Mouse (Mus musculus) embryonic facial prominence, embryonic 15.5 days (tissue): ENCODE measurements around the gene Tspan32. TPM values are rescaled to one million over a fixed set of nuclear protein-coding genes. Genes with fewer than 3 reads are reported as not detected.

Experiments used
- polyA plus RNA-seq: library from polyadenylated mRNA; unstranded; fragments of >200 nt; fragmentation: Nextera tagmentation; extraction: Ambion mirVana; gene quantifications from 2 replicates; pipeline ENCODE4 v1.2.1, GENCODE M21; 2015

The Tspan32 gene
- polyA plus RNA-seq, 1 experiment from 2014 or later, result 4.9 TPM

Other genes with a start within 250 kb of the Tspan32 start
- gene Th, start 73.9 kb upstream of the Tspan32 start, polyA plus RNA-seq, result 0.57 and 1.1 TPM in 2 replicates
- 2.0 and 2.1 TPM in 2 replicates for gene Ascl2, start 35.8 kb upstream of the Tspan32 start, polyA plus RNA-seq
- gene Cd81, start 47.7 kb downstream of the Tspan32 start, polyA plus RNA-seq, result 576 and 606 TPM in 2 replicates
- 104 TPM in 2 replicates for gene Tssc4, start 64.2 kb downstream of the Tspan32 start, polyA plus RNA-seq
- gene Trpm5, start 89.6 kb downstream of the Tspan32 start, polyA plus RNA-seq, result 12.0 and 12.5 TPM in 2 replicates
- gene Kcnq1, start 101.3 kb downstream of the Tspan32 start, polyA plus RNA-seq, result 1.2 and 1.4 TPM in 2 replicates